Mouse (Mus musculus) gastrocnemius, postnatal 36 days (tissue): ENCODE data around the gene Abi1. TPM values are rescaled to one million over a fixed set of nuclear protein-coding genes. Genes with fewer than 3 reads are reported as not detected.
"Not testable (repeated sequence)": the region's sequence is repeated elsewhere in the genome, so short reads cannot be mapped to it uniquely, and the experiment has no call there.

Source experiments
- DNase-seq, 2 experiments: peaks; one replicate each; pipeline ENCODE4 v3.0.0; 2022
- intact Hi-C: fragments of 180-260 bp; cut with DNase I; formaldehyde crosslinking; loops from one replicate; pipeline ENCODE4 v1.15.1; 2025
- long read RNA-seq, 2 experiments: library from polyadenylated mRNA; stranded (forward); transcript quantifications; one replicate each; pipeline ENCODE4 v2.0.0; 2021
- total RNA-seq, 2 experiments: library from RNA; stranded (reverse); gene quantifications; 2 replicates each; pipeline ENCODE4 v1.2.3; 2021

The Abi1 gene
- 10 to 100 TPM; 14.6 to 15.7 TPM for total RNA-seq
- long read RNA-seq, experiment 1, partial matches to known transcripts: 0 of 11 reads
- long read RNA-seq, experiment 1, other reads (novel, unspliced or antisense): 8 of 11 reads
- long read RNA-seq, experiment 2, transcript Abi1-205 (11 exons, 3,067 nt): major isoform, 5 of 24 reads
- long read RNA-seq, experiment 2, partial matches to known transcripts: 2 of 24 reads
- long read RNA-seq, experiment 2, other reads (novel, unspliced or antisense): 14 of 24 reads

DNA sequence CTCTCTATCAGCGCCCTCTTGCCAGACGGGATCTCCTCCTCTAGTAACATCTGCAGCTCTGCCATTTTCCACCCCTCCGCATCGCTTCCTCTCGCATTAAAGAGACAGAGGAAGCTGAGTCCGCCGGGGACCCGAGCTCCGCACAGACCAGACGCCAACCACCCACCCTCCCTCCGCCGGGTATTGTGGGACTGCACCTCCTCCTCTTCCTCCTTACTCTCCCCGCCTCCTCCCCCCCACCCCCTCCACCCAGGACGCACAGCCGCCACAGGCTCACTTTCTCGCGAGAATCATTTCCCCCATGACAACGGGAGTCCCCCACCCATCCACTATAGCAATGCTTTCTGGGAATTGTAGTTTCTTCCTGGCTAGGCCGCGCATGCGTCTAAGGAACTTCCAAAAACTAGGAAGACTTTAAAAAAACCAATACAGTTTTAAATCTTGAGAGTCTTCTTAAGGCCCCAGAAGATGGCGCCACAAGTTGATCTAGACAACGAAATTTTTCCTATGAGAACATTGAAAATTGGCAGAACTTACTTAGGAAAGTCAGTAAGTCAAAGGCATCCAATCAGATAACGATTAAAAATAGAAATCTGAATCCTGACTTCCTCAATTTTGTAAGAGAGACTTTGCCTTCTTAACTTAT lies at the start of gene Abi1:
Gene Abi1, minus strand, starts transcription at position 241 of the 646 bp plus-strand sequence.
- peak; percentile 87 to 90 for DNase-seq
- intact Hi-C loops: loop anchor here (1.0 kb wide), 1 partner anchor 28 kb away; the partner anchor contains the start of gene Acbd5

- intact Hi-C loops: loop anchor here (10.0 kb wide), 1 partner anchor 160 kb away; no protein-coding TSS in a partner anchor
- DNase-seq: no peak
These were observed 44.5 kb upstream of the Abi1 start for GRCm38 (mm10) chr2:23084540-23084939.

DNA sequence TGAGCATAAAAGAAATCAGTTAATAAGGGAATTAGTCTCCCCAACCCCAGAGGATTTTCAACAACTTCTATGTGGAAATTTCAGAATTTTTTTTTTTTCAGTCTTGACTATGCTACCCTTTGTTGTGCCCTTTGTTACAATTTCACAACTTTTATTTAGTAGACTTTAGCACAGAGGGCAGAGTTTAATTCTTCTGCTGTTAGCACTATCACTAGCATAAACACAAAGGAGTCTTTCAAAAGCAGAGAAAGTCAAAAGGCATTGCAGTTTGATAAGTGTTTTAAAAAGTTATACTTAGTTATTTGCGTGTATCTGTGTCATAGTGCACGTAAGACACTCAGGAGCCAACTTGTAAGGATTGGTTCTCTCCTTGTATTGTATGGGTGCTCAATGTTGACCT lies 38.5 kb upstream of the Abi1 start:
- DNase-seq: no peak
- intact Hi-C loops: no loop called here

DNA sequence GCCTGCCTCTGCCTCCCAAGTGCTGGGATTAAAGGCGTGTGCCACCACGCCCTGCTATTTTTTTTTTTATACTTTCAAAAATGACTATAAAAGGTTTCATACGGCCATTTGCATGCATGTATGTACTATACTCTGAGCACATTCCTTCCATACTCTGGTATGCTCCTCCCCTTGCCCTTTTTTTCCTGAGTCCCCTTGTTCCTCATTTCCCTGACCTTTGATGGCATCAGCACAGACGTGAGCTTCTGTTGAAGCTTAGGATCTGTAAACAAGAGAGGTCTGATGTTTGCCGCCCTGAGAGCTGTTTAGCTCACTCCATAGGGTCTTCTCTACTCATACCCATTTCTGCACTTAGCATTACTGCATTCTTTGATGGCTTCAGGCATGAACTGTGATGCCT lies 37.7 kb upstream of the Abi1 start:
- no peak for DNase-seq
- intact Hi-C loops: no loop called here

DNA sequence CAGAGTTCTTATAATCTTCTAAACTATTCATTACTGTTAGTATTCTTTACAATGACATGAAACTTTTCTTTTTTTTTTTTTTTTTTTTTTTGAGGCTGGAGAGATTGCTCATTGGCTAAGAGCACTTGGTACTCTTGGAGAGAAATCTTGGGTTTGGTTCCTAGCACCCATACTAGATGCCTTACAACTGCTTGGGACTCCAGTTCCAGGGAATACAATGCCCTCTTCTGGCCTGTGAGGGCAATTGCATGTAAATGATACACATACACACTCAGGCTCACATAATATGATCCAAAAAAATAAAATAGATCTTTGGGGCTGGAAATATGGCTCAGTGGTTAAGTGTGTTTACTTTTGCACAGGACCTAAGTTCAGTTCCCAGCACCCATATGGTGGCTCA lies 36.7 kb upstream of the Abi1 start:
- DNase-seq: no peak
- intact Hi-C loops: no loop called here

- intact Hi-C loops: no loop called here
- no peak for DNase-seq
These were observed 35.8 kb upstream of the Abi1 start for GRCm38 (mm10) chr2:23075846-23076245.

DNA sequence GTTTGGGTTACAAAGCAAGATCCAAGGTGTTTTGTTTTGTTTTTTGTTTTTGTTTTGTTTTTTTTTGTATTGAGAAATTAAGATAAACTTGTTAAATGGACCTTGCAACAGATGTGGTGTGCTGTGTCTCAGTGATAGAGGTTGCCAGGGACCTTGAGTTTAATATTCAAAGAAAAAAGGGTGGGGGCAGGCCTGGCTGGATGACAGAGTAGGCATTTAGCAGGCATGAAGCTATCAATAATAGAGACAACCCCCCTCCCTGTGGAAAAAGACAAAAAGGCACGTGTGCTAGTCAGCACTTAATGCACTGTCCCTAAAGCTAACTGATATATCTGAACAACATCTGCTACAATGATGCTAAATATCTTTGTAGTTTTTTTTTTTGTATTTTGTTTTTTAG lies 31.4 kb upstream of the Abi1 start:
- DNase-seq: no peak
- intact Hi-C loops: no loop called here

GRCm38 (mm10) chr2:23070491-23070890 lies 30.4 kb upstream of the Abi1 start:
- intact Hi-C loops: no loop called here
- no peak for DNase-seq

DNA sequence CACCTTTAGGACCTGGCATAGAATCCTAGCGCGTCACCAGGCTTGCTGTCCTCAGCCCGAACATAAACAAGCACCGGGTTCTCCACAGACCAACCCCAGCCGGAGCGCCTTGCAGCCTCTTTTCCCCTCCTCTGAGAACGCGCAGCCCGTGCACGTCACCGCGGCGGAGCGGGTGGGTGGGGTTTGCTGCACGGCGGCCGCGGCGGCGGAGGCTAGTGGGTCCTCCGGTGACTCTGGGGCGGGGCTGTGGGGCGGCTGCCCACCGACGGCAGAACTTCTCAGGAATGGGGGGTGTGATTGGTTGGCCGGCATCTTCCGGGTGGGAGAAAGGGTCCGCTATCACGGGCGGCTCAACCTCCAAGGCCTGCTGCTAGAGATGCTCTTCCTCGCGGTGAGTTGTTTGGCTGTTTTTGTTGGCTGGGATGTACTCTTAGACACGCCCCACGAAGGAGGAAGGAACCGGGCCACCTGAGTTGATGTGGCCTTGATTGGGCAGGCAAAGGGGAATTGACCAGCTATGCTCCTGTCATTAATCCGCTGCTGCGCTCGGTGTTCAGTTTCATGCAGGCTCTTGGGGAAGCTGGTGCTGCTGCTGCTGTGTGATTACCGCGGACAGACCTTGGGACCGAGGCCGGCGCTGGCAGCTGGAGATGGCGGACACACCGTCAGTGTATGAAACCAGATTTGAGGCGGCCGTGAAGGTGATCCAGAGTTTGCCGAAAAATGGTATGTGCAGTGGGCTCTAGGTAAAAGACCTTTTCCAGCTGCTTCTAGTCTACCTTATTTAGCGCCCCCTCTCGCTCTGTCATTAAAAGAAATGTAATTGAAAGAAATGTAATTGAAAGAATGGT lies 29.1 kb upstream of the Abi1 start:
- peak; percentile 89 to 93 for DNase-seq

GRCm38 (mm10) chr2:23068370-23068737 lies 28.3 kb upstream of the Abi1 start:
- intact Hi-C loops: loop anchor here (1.0 to 10.0 kb wide), 3 partner anchors 28 to 172 kb away; partner anchors contain the start of genes Abi1, Mastl and Yme1l1
- peak in 1 of 2 experiments; percentile 27 for DNase-seq

More for the DNA sequence above, 29.1 kb upstream of the Abi1 start:
- intact Hi-C loops: loop anchor here (1.0 to 10.0 kb wide), 3 partner anchors 29 to 172 kb away; partner anchors contain the start of genes Abi1, Mastl and Yme1l1

GRCm38 (mm10) chr2:23067552-23068369 lies 27.7 kb upstream of the Abi1 start, which contains the start of gene Acbd5:
Gene Acbd5 (plus strand): TSS chr2:23068167.
- DNase-seq: peak; percentile 85 to 93
- intact Hi-C loops: loop anchor here (1.0 to 10.0 kb wide), 3 partner anchors 27 to 171 kb away; partner anchors contain the start of genes Abi1, Mastl and Yme1l1

GRCm38 (mm10) chr2:23052523-23052922 lies 12.5 kb upstream of the Abi1 start:
- intact Hi-C loops: no loop called here
- no peak for DNase-seq

DNA sequence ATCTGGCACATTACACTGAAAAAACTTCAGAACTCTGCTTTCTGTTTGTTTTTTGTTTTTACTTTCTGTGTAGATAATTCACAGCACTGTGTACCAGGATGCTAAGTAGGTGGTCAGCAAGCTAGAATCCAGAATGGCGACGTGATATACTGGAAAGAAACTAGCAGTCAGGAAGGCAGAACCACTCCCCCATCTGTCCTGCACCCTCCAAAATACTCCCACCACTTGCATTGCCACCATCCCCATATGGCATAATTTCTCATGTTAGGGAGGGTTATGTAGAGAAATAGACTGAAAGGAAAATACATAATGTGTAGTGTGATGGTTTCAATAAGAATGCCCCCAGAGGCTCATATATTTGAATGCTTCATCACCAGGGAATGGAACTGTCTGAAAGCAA lies 11.8 kb upstream of the Abi1 start:
- no peak for DNase-seq
- intact Hi-C loops: no loop called here

DNA sequence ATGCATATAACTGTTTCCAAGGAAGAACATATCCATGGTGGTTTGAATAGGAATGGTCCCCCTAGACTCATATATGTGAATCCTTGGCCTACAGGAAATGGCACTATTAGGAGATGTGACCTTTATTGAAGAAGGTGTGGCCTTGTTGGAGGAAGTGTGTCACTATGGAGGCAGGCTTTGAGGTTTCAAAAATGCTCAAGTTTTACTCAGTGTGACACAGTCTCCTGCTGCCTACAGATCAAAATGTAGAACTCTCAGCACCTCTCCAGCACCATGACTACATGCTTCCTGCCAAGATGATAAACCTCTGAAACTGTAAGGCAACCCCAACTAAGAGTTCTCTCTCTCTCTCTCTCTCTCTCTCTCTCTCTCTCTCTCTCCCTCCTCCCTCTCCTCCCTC lies 8.0 kb upstream of the Abi1 start:
- intact Hi-C loops: no loop called here
- no peak for DNase-seq

GRCm38 (mm10) chr2:23045703-23046102 lies 5.7 kb upstream of the Abi1 start:
- intact Hi-C loops: no loop called here
- DNase-seq: no peak

GRCm38 (mm10) chr2:23042189-23042588 lies 2.1 kb upstream of the Abi1 start:
- intact Hi-C loops: no loop called here
- DNase-seq: no peak

GRCm38 (mm10) chr2:23041457-23041856 lies 1.4 kb upstream of the Abi1 start:
- intact Hi-C loops: no loop called here

DNA sequence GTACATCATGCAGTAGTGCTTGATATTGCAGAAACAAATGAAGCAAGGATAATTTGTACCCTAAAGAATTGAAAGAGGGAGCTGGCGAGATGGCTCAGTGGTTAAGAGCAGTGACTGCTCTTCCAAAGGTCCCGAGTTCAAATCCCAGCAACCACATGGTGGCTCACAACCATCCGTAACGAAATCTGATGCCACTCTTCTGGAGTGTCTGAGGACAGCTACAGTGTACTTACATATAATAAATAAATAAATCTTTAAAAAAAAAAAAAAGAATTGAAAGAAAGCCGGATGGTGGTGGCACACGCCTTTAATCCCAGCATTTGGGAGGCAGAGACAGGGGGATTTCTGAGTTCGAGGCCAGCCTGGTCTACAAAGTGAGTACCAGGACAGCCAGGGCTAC lies 649 bp upstream of the Abi1 start:
- DNase-seq: not testable (repeated sequence)
- intact Hi-C loops: loop anchor here (1.0 kb wide), 1 partner anchor 28 kb away; the partner anchor contains the start of gene Acbd5

More at GRCm38 (mm10) chr2:23041457-23041856, 1.4 kb upstream of the Abi1 start:
- no peak for DNase-seq

- peak in 1 of 2 experiments; percentile 22 for DNase-seq
- intact Hi-C loops: no loop called here
These were observed 700 bp downstream of the Abi1 start for GRCm38 (mm10) chr2:23039082-23040000.
